Mouse (Mus musculus): ENCODE measurements at regions not wholly inside any gene's neighbourhood (a gene's known extent, or its start where the extent isn't known, plus 50 kb on each side); places are given as distances from the start of the nearest gene placed in this dataset.

GRCm38 (mm10) chr12:10231144-10231543 is 138.6 kb upstream of the Nt5c1b start:
- peak; percentile 7 for DNase-seq (ENCODE audit: low read depth, low spot score)

GRCm38 (mm10) chr12:10231683-10232082 is 138.1 kb upstream of the Nt5c1b start:
- DNase-seq (ENCODE audit: low read depth, low spot score), result peak; percentile 9

DNA sequence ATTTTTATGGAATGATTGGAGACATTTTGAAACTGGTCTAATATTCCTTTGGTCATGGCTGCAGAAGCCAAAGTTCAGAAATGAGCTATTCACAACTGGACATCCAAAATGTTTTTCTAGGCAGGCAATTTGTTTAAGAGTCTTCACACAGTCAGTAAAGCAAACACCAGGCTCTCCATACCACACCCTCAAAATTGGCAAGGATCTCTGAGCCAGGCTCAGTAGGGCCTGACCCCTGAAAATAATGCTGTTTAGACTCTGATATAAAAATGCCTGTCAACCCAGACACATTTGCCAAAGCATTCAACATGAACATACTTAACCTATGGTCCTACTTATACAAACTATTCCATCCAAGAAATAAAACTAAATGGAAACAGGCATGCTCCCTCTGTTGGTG is 121.7 kb upstream of the Nt5c1b start:
- no peak for DNase-seq (ENCODE audit: low read depth, low spot score)

DNA sequence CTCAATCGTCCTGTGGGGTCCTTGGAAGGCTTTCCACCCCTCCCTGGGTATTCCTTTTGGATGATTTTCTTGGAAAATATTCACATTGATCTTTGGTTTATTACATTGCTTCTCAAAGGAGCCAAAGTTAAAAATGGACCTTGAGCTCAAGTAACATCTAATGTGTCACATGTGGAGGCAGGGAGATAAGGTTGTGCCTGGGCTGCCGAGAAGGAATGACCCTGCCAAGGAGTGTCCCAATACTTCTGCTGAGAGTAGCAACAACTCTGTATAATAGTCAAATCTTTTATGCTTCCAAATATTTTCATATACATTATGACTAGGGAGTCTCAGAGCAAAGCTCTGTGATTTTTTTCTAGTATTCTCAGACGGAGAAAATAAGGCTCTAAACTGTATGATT is 113.4 kb upstream of the Nt5c1b start:
- no peak for DNase-seq (ENCODE audit: low read depth, low spot score)

- no peak for DNase-seq (ENCODE audit: low read depth, low spot score)
Observed at GRCm38 (mm10) chr12:10266201-10266600, 103.6 kb upstream of the Nt5c1b start.

GRCm38 (mm10) chr12:10272038-10272437 is 97.7 kb upstream of the Nt5c1b start:
- DNase-seq (ENCODE audit: low read depth, low spot score), result no peak

GRCm38 (mm10) chr12:10275226-10275625 is 94.5 kb upstream of the Nt5c1b start:
- DNase-seq (ENCODE audit: low read depth, low spot score), result no peak

- DNase-seq (ENCODE audit: low read depth, low spot score), result peak; percentile 40
Observed at GRCm38 (mm10) chr12:10292646-10293045, 77.1 kb upstream of the Nt5c1b start.

DNA sequence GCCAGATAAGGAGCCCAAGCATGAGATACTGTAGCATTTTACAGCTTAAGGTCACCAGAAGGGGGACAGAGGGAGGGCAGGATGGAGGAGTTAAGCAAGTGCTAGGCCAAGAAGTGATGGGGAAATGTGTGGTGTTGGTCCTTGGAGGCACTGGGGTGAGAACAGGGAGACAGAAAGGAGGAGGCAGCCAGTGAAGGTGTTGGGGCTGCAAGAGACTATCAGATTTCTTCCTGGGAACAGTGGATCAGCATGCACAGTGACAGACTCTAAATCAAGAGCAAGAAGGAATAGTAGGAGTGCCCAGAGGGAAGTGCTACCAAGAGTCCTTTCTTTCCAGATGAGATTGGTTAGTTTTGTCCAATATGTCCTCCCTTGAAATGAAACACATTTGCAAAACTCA is 63.8 kb upstream of the Nt5c1b start:
- no peak for DNase-seq (ENCODE audit: low read depth, low spot score)

All from mesoderm, embryonic 11.5 days (tissue).